Mouse (Mus musculus) adrenal gland, postnatal 14 days (tissue): ENCODE results near the gene Zfp277. TPM values are rescaled to one million over a fixed set of nuclear protein-coding genes. Genes with fewer than 3 reads are reported as not detected.

ENCODE experiments used
- total RNA-seq: library from RNA; stranded (reverse); gene quantifications from 2 replicates; pipeline ENCODE4 v1.2.3, GENCODE M21; 2021

The Zfp277 gene
- total RNA-seq, 1 experiment from 2014 or later: 15.4 TPM

Other genes with a start within 250 kb of the Zfp277 start
- gene Lsmem1, start 246.4 kb downstream of the Zfp277 start, total RNA-seq: 0.26 TPM in 1 of 2 replicates, not detected in the other
- 155 and 156 TPM in 2 replicates for gene Ifrd1, start 197.4 kb downstream of the Zfp277 start, total RNA-seq
- gene Dock4, start 50 bp upstream of the Zfp277 start, total RNA-seq: 19.7 and 19.9 TPM in 2 replicates